Mouse (Mus musculus) kidney, adult 18-20 months (tissue): Measurements from ENCODE around the gene Kdm7a.

Experiments
- DNase-seq: peaks from one replicate; pipeline ENCODE4 v3.0.0; 2021

Kdm7a gene

GRCm38 (mm10) chr6:39206581-39207461 is at the start of gene Kdm7a:
Gene Kdm7a (minus strand): TSS chr6:39206789.
- DNase-seq, result peak; percentile 89

- DNase-seq, result no peak
Observed at GRCm38 (mm10) chr6:39255271-39255670, 48.7 kb upstream of the Kdm7a start.

GRCm38 (mm10) chr6:39250055-39250454 is 43.5 kb upstream of the Kdm7a start:
- no peak for DNase-seq

GRCm38 (mm10) chr6:39249176-39249770 is 42.7 kb upstream of the Kdm7a start:
- no peak for DNase-seq

GRCm38 (mm10) chr6:39244066-39244465 is 37.5 kb upstream of the Kdm7a start:
- no peak for DNase-seq

- DNase-seq, result peak; percentile 54
Observed at GRCm38 (mm10) chr6:39243511-39243961, 36.9 kb upstream of the Kdm7a start.

GRCm38 (mm10) chr6:39242718-39243471 is 36.3 kb upstream of the Kdm7a start:
- DNase-seq, result peak; percentile 80

- no peak for DNase-seq
Observed at GRCm38 (mm10) chr6:39241421-39241891, 34.9 kb upstream of the Kdm7a start.

- no peak for DNase-seq
Observed at GRCm38 (mm10) chr6:39240956-39241355, 34.4 kb upstream of the Kdm7a start.

GRCm38 (mm10) chr6:39237887-39238286 is 31.3 kb upstream of the Kdm7a start:
- DNase-seq, result no peak

- DNase-seq, result no peak
Observed at GRCm38 (mm10) chr6:39232617-39233016, 26.0 kb upstream of the Kdm7a start.

GRCm38 (mm10) chr6:39230664-39231063 is 24.1 kb upstream of the Kdm7a start:
- no peak for DNase-seq

- DNase-seq, result no peak
Observed at GRCm38 (mm10) chr6:39226610-39226955, 20.0 kb upstream of the Kdm7a start.

GRCm38 (mm10) chr6:39225876-39226609 is 19.5 kb upstream of the Kdm7a start:
- no peak for DNase-seq

- DNase-seq, result no peak
Observed at GRCm38 (mm10) chr6:39223328-39223885, 16.8 kb upstream of the Kdm7a start.

- no peak for DNase-seq
Observed at GRCm38 (mm10) chr6:39222487-39222886, 15.9 kb upstream of the Kdm7a start.

GRCm38 (mm10) chr6:39217961-39218360 is 11.4 kb upstream of the Kdm7a start:
- DNase-seq, result no peak

GRCm38 (mm10) chr6:39217138-39217537 is 10.5 kb upstream of the Kdm7a start:
- no peak for DNase-seq

GRCm38 (mm10) chr6:39214949-39215606 is 8.5 kb upstream of the Kdm7a start:
- DNase-seq, result no peak

- no peak for DNase-seq
Observed at GRCm38 (mm10) chr6:39209677-39210076, 3.1 kb upstream of the Kdm7a start.

- peak; percentile 47 for DNase-seq
Observed at GRCm38 (mm10) chr6:39208181-39208580, 1.6 kb upstream of the Kdm7a start.
